Comparison of ENCODE assay signal across 9 mouse cellular contexts in genomic region chr5:37241651-37242151, GRCm38 (mm10). TPM values are rescaled to one million over a fixed set of nuclear protein-coding genes. Genes with fewer than 3 reads are reported as not detected.
DNase-seq lines count a peak whose midpoint lies in the region; ATAC-seq and TF ChIP-seq lines count a peak whose summit lies in the region.
"Had no signal": no experiment of that assay in that cellular context is flagged by ENCODE, and none has a peak within 500 bp of the region (broad histone marks: within the 10 kb centered on the region; RNA-seq: fewer than 3 reads in every experiment).

TSS of gene Crmp1 (plus strand) at chr5:37241940.

- 1% methylated on average over 46 of the region's 56 CpGs for WGBS in heart, embryonic 13.5 days
- 1% methylated on average over 24 of the region's 56 CpGs for WGBS in embryonic facial prominence, embryonic 11.5 days
- WGBS in hindbrain, postnatal 0 days: 2% methylated on average over 35 of the region's 56 CpGs
- 1% methylated on average over 24 of the region's 56 CpGs for WGBS in limb, embryonic 14.5 days

- no peak for TF ChIP-seq POLR2A in limb, embryonic 14.5 days (IDR thresholded peaks at IDR 0.05; ENCODE audit: borderline replicate concordance, extremely low read depth, insufficient read depth, insufficient read length)

- H3K27ac ChIP-seq in heart, embryonic 13.5 days (replicated peaks): no peak within 1 kb of the TSS
- H3K27ac ChIP-seq in embryonic facial prominence, embryonic 11.5 days (replicated peaks; ENCODE audit: low read depth, low read length): no peak within 1 kb of the TSS
- H3K27ac ChIP-seq in hindbrain, postnatal 0 days: peak within 1 kb of the TSS; percentile 75
- no peak within 1 kb of the TSS for H3K27ac ChIP-seq in limb, embryonic 14.5 days (replicated peaks; ENCODE audit: low read depth, low read length)
- H3K27ac ChIP-seq: macrophage had no signal

- peaks cover 19% of the 10 kb centered on the region for H3K4me1 ChIP-seq in heart, embryonic 13.5 days
- H3K4me1 ChIP-seq in embryonic facial prominence, embryonic 11.5 days (ENCODE audit: control insufficient read depth, insufficient read depth, low read length): peaks cover 7% of the 10 kb centered on the region
- no peaks in the 10 kb centered on the region; the same call in 1 of the 2 replicates for H3K4me1 ChIP-seq in hindbrain, postnatal 0 days (ENCODE audit: insufficient read depth, low read length)
- peaks cover 12% of the 10 kb centered on the region for H3K4me1 ChIP-seq in limb, embryonic 14.5 days (ENCODE audit: control insufficient read depth, insufficient read depth, low read length)

- H3K36me3 ChIP-seq in heart, embryonic 13.5 days: no peaks in the 10 kb centered on the region
- no peaks in the 10 kb centered on the region for H3K36me3 ChIP-seq in embryonic facial prominence, embryonic 11.5 days (replicated peaks; ENCODE audit: control insufficient read depth, insufficient read depth, low read depth, low read length)
- no peaks in the 10 kb centered on the region for H3K36me3 ChIP-seq in hindbrain, postnatal 0 days (ENCODE audit: insufficient read depth, low read length)
- no peaks in the 10 kb centered on the region for H3K36me3 ChIP-seq in limb, embryonic 14.5 days (ENCODE audit: control insufficient read depth, insufficient read depth, low read length)

- no peak within 1 kb of the TSS for H3K9ac ChIP-seq in heart, embryonic 13.5 days
- peak within 1 kb of the TSS; percentile 18 for H3K9ac ChIP-seq in embryonic facial prominence, embryonic 11.5 days (replicated peaks; ENCODE audit: low read length)
- peak within 1 kb of the TSS; percentile 82 for H3K9ac ChIP-seq in hindbrain, postnatal 0 days (replicated peaks; ENCODE audit: low read length)
- no peak within 1 kb of the TSS for H3K9ac ChIP-seq in limb, embryonic 14.5 days (ENCODE audit: low read depth, low read length, severe bottlenecking)

- peak within 1 kb of the TSS; percentile 42 for H3K4me3 ChIP-seq in heart, embryonic 13.5 days
- H3K4me3 ChIP-seq in embryonic facial prominence, embryonic 11.5 days (ENCODE audit: low read depth, low read length): peak within 1 kb of the TSS; percentile 41
- peak within 1 kb of the TSS; percentile 76 for H3K4me3 ChIP-seq in hindbrain, postnatal 0 days (ENCODE audit: low read length)
- peak within 1 kb of the TSS; percentile 34 for H3K4me3 ChIP-seq in limb, embryonic 14.5 days (replicated peaks; ENCODE audit: low read length)

- peak within 1 kb of the TSS; percentile 65 for H3K4me2 ChIP-seq in heart, embryonic 13.5 days
- H3K4me2 ChIP-seq in embryonic facial prominence, embryonic 11.5 days (ENCODE audit: low read depth, low read length): peak within 1 kb of the TSS; percentile 78
- peak within 1 kb of the TSS; percentile 66 for H3K4me2 ChIP-seq in hindbrain, postnatal 0 days (ENCODE audit: low read depth, low read length)
- peak within 1 kb of the TSS; percentile 59 for H3K4me2 ChIP-seq in limb, embryonic 14.5 days (replicated peaks; ENCODE audit: low read depth, low read length, severe bottlenecking)

- DNase-seq in heart, adult 8-10 months (ENCODE audit: low spot score): no peak
- DNase-seq in adrenal gland, postnatal 10 days: peak; percentile 71
- DNase-seq in embryonic facial prominence, embryonic 11.5 days (ENCODE audit: low spot score): peak; percentile 82
- peak; percentile 93 for DNase-seq in hindbrain, postnatal 0 days (ENCODE audit: low spot score)
- DNase-seq in limb, embryonic 14.5 days (ENCODE audit: low spot score): no peak
- DNase-seq in retina, postnatal 1 day: peak; percentile 93
- no peak for DNase-seq in thymus, postnatal 0 days (ENCODE audit: low spot score)

- ATAC-seq in heart, embryonic 13.5 days (ENCODE audit: extremely low read depth, insufficient number of reproducible peaks, low FRiP score, low TSS enrichment): peak; percentile 38
- ATAC-seq in embryonic facial prominence, embryonic 11.5 days (replicated peaks; ENCODE audit: insufficient number of reproducible peaks, low FRiP score, low TSS enrichment, low read depth): peak; percentile 41
- ATAC-seq in hindbrain, postnatal 0 days: peak; percentile 85
- no peak for ATAC-seq in limb, embryonic 14.5 days (ENCODE audit: low FRiP score, low read depth)

- no peaks in the 10 kb centered on the region for H3K9me3 ChIP-seq in heart, embryonic 13.5 days
- H3K9me3 ChIP-seq in embryonic facial prominence, embryonic 11.5 days (replicated peaks; ENCODE audit: control insufficient read depth, low read length): no peaks in the 10 kb centered on the region
- no peaks in the 10 kb centered on the region for H3K9me3 ChIP-seq in hindbrain, postnatal 0 days (ENCODE audit: low read length)
- H3K9me3 ChIP-seq in limb, embryonic 14.5 days (ENCODE audit: control insufficient read depth, low read length): no peaks in the 10 kb centered on the region

- H3K27me3 ChIP-seq in heart, embryonic 13.5 days (replicated peaks): peaks cover 97% of the 10 kb centered on the region
- peaks cover 50% of the 10 kb centered on the region for H3K27me3 ChIP-seq in embryonic facial prominence, embryonic 11.5 days (ENCODE audit: control insufficient read depth, insufficient read depth, low read length)
- no peaks in the 10 kb centered on the region for H3K27me3 ChIP-seq in hindbrain, postnatal 0 days (ENCODE audit: insufficient read depth, low read length)
- peaks cover 62% of the 10 kb centered on the region for H3K27me3 ChIP-seq in limb, embryonic 14.5 days (ENCODE audit: control insufficient read depth, insufficient read depth, low read length)

- TF ChIP-seq CTCF in hindbrain, postnatal 0 days (IDR thresholded peaks at IDR 0.05; ENCODE audit: low read depth): no peak

RNA-seq across cellular contexts. Expression of gene Crmp1, which starts in this region (rescaled TPM):
- polyA plus RNA-seq in heart, embryonic 13.5 days (2015; fragmentation: Nextera tagmentation; extraction: Ambion mirVana): 9.4 and 11.8 TPM in 2 replicates
- under 1 TPM; 0.19 to 0.73 (median 0.39) TPM for total RNA-seq in heart, adult 8-10 months (2022)
- 10 to 100 TPM; 11.1 to 19.5 TPM for total RNA-seq in adrenal gland, postnatal 10 days (2021)
- polyA plus RNA-seq in embryonic facial prominence, embryonic 11.5 days (2014; fragmentation: Nextera tagmentation; extraction: Ambion mirVana): 82.9 and 96.6 TPM in 2 replicates
- 1,015 and 1,414 TPM in 2 replicates for total RNA-seq in hindbrain, postnatal 0 days (2014; rRNA removed)
- 607 and 697 TPM in 2 replicates for polyA plus RNA-seq in hindbrain, postnatal 0 days (2015; fragmentation: Nextera tagmentation; extraction: Ambion mirVana)
- polyA plus RNA-seq in limb, embryonic 14.5 days (2012; rRNA removed): 11.5 and 15.3 TPM in 2 replicates
- polyA plus RNA-seq in limb, embryonic 14.5 days (2014; fragmentation: Nextera tagmentation; extraction: Ambion mirVana): 9.3 and 9.8 TPM in 2 replicates
- polyA plus RNA-seq in thymus, postnatal 0 days (2015; fragmentation: Nextera tagmentation; extraction: Ambion mirVana): 5.3 and 6.3 TPM in 2 replicates
- polyA plus RNA-seq: macrophage had no signal

Comparison
In these comparisons a context has a peak if more than half of its experiments do, and no peak if none do; other contexts are left out.
1. RNA of gene Crmp1 (total RNA-seq): 1,015 to 1,414 TPM in hindbrain, postnatal 0 days; 11.1 to 19.5 TPM in adrenal gland, postnatal 10 days and 0.19 to 0.73 TPM in heart, adult 8-10 months; every median in the first group is over 10 times any median in the second.
2. H3K9ac ChIP-seq: peak in embryonic facial prominence, embryonic 11.5 days (single experiment) and hindbrain, postnatal 0 days (single experiment); none in heart, embryonic 13.5 days (single experiment) and limb, embryonic 14.5 days (single experiment).
3. DNase-seq: peak in adrenal gland, postnatal 10 days (single experiment), embryonic facial prominence, embryonic 11.5 days (single experiment), hindbrain, postnatal 0 days (single experiment) and retina, postnatal 1 day (single experiment); none in heart, adult 8-10 months (single experiment), limb, embryonic 14.5 days (single experiment) and thymus, postnatal 0 days (single experiment).
4. Peak in every context shown above with its lines, with median percentiles within 50 percentile points of each other: H3K4me2 ChIP-seq and H3K4me3 ChIP-seq.